ENCODE assay signal across 16 mouse cellular contexts in the genomic region with DNA sequence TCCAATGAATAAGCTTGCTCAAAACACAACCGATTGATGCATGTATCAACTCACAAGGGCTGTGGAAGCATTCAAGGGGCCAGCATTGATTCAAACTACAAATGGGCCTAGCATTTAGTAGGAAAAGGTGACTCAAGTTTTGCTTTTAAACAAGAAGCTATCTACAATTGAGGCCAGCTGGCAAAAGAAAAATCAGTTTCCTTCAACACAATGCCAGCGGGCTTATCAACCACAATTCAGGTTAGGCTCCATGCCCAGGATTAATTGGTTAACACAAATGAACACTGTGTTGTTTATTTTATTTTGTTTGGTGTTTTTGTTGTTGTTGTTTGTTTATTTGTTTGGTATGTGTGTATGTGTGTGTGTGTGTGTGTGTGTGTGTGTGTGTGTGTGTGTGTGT.
"Had no signal": no experiment of that assay in that cellular context is flagged by ENCODE, and none has a peak within 500 bp of the region (broad histone marks: within the 10 kb centered on the region; RNA-seq: fewer than 3 reads in every experiment).

No protein-coding gene starts in this region.

- H3K9me3 ChIP-seq: neural tube, embryonic 13.5 days; neural tube, embryonic 15.5 days; stomach, embryonic 15.5 days had no signal

- H3K9ac ChIP-seq: neural tube, embryonic 13.5 days; neural tube, embryonic 15.5 days; stomach, embryonic 15.5 days had no signal

- H3K4me2 ChIP-seq: neural tube, embryonic 13.5 days; neural tube, embryonic 15.5 days; stomach, embryonic 15.5 days had no signal

- H3K27me3 ChIP-seq: neural tube, embryonic 13.5 days; neural tube, embryonic 15.5 days; stomach, embryonic 15.5 days had no signal

- DNase-seq: retina, postnatal 1 day; right cerebral cortex, adult 18-20 months; right cerebral cortex, postnatal 14 days; right cerebral cortex, postnatal 25 days; right cerebral cortex, postnatal 4 days; spleen, adult 18-20 months; thymus, adult 18-20 months; thymus, adult 2 months; thymus, postnatal 14 days; thymus, postnatal 25 days; thymus, postnatal 36 days; thymus, postnatal 4 days had no signal

- H3K4me1 ChIP-seq: neural tube, embryonic 13.5 days; neural tube, embryonic 15.5 days; stomach, embryonic 15.5 days had no signal

- H3K4me3 ChIP-seq: neural tube, embryonic 13.5 days; neural tube, embryonic 15.5 days; stomach, embryonic 15.5 days had no signal

- H3K27ac ChIP-seq: neural tube, embryonic 13.5 days; neural tube, embryonic 15.5 days; stomach, embryonic 15.5 days; stomach, postnatal 0 days had no signal

- H3K36me3 ChIP-seq: neural tube, embryonic 13.5 days; neural tube, embryonic 15.5 days; stomach, embryonic 15.5 days had no signal
